Mouse (Mus musculus): Measurements from ENCODE around the gene Nrde2.

- no peak for TF ChIP-seq CTCF (IDR thresholded peaks at IDR 0.05; ENCODE audit: insufficient read depth, low read length)
- TF ChIP-seq POLR2A (IDR thresholded peaks at IDR 0.05; ENCODE audit: borderline replicate concordance, extremely low read depth, low read depth, low read length): no peak
Observed at GRCm38 (mm10) chr12:100099971-100100706, 59.3 kb downstream of the Nrde2 start.

All from lung, adult 2 months (tissue).